Mouse (Mus musculus) neural tube, embryonic 14.5 days (tissue): ENCODE data around the gene C7. TPM values are rescaled to one million over a fixed set of nuclear protein-coding genes. Genes with fewer than 3 reads are reported as not detected.
"Not testable (repeated sequence)": the region's sequence is repeated elsewhere in the genome, so short reads cannot be mapped to it uniquely, and the experiment has no call there.

Experiments used
- ATAC-seq: fragments of 200-750 bp; cut with Nextera tagmentation; 2 replicates; pipeline ENCODE4 v1.8.0; 2017; ENCODE audit warnings: low read depth, mild to moderate bottlenecking, moderate TSS enrichment, moderate library complexity
- H3K27ac ChIP-seq: fragments of 300-500 bp; sonication (generic); 2 replicates; pipeline ENCODE4 v1.5.1; 2014; ENCODE audit warnings: low read depth, mild to moderate bottlenecking, control low read depth, low read length, moderate library complexity, mixed read lengths
- H3K27me3 ChIP-seq: fragments of 300-500 bp; sonication (generic); 2 replicates; pipeline ENCODE4 v1.6.1; 2014; ENCODE audit warnings: low read length; ENCODE audit not compliant: control insufficient read depth, insufficient read depth
- H3K36me3 ChIP-seq: fragments of 300-500 bp; sonication (generic); 2 replicates; pipeline ENCODE4 v1.6.1; 2014; ENCODE audit warnings: low read length, mixed read lengths; ENCODE audit not compliant: control insufficient read depth, insufficient read depth
- H3K4me1 ChIP-seq: fragments of 300-500 bp; sonication (generic); 2 replicates; pipeline ENCODE4 v1.6.1; 2014; ENCODE audit warnings: low read length; ENCODE audit not compliant: control insufficient read depth, insufficient read depth
- H3K4me2 ChIP-seq: fragments of 300-500 bp; sonication (generic); 2 replicates; pipeline ENCODE4 v1.6.1; 2014; ENCODE audit warnings: mild to moderate bottlenecking, low read depth, low read length, control low read depth
- H3K4me3 ChIP-seq: fragments of 300-500 bp; sonication (generic); 2 replicates; pipeline ENCODE4 v1.5.1; 2014; ENCODE audit warnings: low read depth, low read length, control low read depth, mixed read lengths
- H3K9ac ChIP-seq: fragments of 300-500 bp; sonication (generic); replicated peaks from 2 replicates; pipeline ENCODE4 v1.6.1; 2014; ENCODE audit warnings: low read depth, mild to moderate bottlenecking, control low read depth, low read length, mixed read lengths
- H3K9me3 ChIP-seq: fragments of 300-500 bp; sonication (generic); 2 replicates; pipeline ENCODE4 v1.6.1; 2016; ENCODE audit warnings: low read length; ENCODE audit not compliant: control insufficient read depth
- WGBS: fragments of 180-500 bp; shearing (Covaris S2); extraction: QIAGEN DNeasy Blood & Tissue Kit; methylation state at CpG from one replicate; pipeline ENCODE4 v1.1.7; 2014; 5-methylcytosine and 5-hydroxymethylcytosine counted together
- polyA plus RNA-seq: library from polyadenylated mRNA; unstranded; fragments of >200 nt; fragmentation: Nextera tagmentation; extraction: Ambion mirVana; gene quantifications from 2 replicates; pipeline ENCODE4 v1.2.1, GENCODE M21; 2014

Gene C7
- polyA plus RNA-seq, 1 experiment from 2014 or later: not detected

DNA sequence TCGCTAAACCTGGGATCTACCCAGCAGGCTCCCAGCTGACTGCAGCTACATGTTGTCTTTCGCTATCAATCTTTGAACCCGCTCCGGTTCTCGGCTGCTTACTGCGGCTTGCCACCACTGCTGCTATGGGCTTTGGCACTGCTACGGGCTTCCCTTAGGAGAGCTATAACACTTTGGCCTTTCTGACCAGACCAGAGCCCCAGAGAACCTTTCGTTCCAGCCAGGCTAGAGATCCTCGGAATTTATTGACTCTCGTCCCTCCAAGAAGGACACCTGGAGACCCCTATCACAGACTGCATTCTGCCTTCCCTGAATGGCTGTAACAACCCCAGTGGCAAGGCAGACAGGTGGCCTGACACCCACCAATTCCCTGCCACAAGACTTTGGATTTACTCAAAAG lies 26.6 kb upstream of the C7 start:
- H3K9ac ChIP-seq: no peak overlapping the region
- 92% methylated on average over 10 of the region's 10 CpGs for WGBS

DNA sequence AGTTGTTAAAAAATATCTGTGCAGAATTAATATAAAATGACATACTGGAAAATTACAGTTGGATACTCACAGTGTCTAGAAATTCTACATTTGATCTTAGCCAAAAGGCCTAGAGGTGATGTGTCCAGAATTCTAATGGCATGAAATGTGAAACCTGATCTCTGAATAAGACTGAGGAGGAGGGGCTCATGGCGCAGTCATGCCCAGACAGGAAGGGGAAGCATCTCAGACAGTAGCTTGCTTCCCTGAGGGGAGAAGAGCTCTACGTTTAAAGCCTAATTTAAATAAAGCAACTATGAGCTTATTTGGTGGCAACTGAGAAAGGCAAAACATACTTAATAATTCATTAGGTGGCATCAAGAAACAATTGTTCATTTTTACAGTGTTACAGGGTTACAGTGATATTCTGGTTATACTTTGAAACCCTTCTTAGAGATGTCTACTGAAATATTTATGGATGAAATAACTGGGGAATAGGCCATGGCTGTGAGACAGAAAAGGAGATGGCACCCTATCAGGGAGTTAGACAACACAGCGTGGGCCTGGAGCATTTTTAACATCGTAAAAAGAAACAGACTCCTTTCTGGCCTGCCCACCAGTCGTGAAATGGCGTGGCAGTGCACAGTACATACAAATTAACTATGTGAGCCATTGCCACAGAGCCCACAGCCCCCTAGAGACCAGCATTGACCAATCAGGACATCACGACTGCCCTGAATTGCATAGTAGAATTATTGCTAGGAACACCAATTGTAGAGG lies 25.5 kb upstream of the C7 start:
- Histone ChIP-seq H3K27me3 (no peaks in the 10 kb centered on the region), H3K9ac (no peak overlapping the region), H3K9me3 (no peaks in the 10 kb centered on the region), H3K4me3 (no peak overlapping the region), H3K4me1 (no peaks in the 10 kb centered on the region), H3K4me2 (no peak overlapping the region), H3K27ac (no peak overlapping the region), H3K36me3 (no peaks in the 10 kb centered on the region)
- WGBS: 51% methylated on average over 7 of the region's 7 CpGs
- peak; percentile 76 for ATAC-seq

More for the DNA sequence above, 26.6 kb upstream of the C7 start:
- Histone ChIP-seq H3K4me3 (no peak overlapping the region), H3K9me3 (0 out of 2 replicates have a peak, but pooled peaks cover 2% of the 10 kb centered on the region), H3K27me3 (no peaks in the 10 kb centered on the region), H3K4me2 (no peak overlapping the region), H3K4me1 (no peaks in the 10 kb centered on the region), H3K27ac (no peak overlapping the region), H3K36me3 (no peaks in the 10 kb centered on the region)
- ATAC-seq: no peak

DNA sequence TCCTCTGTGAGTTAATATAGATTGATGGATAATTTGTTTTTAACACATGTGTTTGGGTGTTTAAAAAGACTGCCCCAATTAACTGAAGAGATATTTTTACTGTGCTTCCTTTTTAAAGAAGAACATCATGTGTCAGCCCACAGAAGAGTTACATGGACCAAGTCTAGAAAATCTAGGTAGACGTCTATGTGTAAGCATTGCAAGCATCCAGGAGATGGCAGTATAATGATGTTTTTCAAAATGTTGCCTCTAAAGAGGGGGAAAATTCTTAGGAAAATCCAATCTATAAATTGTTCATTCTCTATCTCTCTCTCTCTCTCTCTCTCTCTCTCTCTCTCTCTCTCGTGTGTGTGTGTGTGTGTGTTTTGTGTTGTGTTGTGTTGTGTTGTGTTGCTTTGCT lies 22.6 kb upstream of the C7 start:
- Histone ChIP-seq H3K4me1 (no peaks in the 10 kb centered on the region), H3K9ac (no peak overlapping the region), H3K27me3 (no peaks in the 10 kb centered on the region), H3K4me3 (no peak overlapping the region), H3K27ac (no peak overlapping the region), H3K36me3 (no peaks in the 10 kb centered on the region), H3K9me3 (no peaks in the 10 kb centered on the region), H3K4me2 (no peak overlapping the region)
- ATAC-seq: no peak
- 18% methylated on average over 2 of the region's 2 CpGs for WGBS

DNA sequence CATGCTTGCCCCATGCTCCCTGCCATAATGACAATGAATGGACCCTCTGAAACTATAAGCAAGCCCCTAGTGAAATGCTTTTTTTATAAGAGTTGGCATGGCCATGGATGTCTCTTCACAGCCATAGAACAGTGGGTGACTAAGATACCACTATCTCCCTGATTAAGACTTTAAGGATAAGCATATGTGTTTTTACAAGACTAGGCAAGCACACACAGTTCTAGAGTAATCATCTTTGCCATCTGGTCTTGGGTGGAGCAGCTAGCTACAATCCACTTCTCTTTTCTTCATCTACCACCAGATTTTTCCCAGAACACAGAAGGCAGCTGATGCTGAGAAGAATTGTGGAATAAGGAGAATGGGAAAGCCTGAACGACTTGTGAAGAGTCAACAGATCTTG lies 17.7 kb upstream of the C7 start:
- Histone ChIP-seq H3K36me3 (no peaks in the 10 kb centered on the region), H3K4me3 (no peak overlapping the region), H3K27me3 (no peaks in the 10 kb centered on the region), H3K27ac (no peak overlapping the region), H3K9me3 (no peaks in the 10 kb centered on the region), H3K9ac (no peak overlapping the region), H3K4me2 (no peak overlapping the region), H3K4me1 (no peaks in the 10 kb centered on the region)
- no peak for ATAC-seq
- WGBS: 79% methylated on average over 1 of the region's 1 CpGs

DNA sequence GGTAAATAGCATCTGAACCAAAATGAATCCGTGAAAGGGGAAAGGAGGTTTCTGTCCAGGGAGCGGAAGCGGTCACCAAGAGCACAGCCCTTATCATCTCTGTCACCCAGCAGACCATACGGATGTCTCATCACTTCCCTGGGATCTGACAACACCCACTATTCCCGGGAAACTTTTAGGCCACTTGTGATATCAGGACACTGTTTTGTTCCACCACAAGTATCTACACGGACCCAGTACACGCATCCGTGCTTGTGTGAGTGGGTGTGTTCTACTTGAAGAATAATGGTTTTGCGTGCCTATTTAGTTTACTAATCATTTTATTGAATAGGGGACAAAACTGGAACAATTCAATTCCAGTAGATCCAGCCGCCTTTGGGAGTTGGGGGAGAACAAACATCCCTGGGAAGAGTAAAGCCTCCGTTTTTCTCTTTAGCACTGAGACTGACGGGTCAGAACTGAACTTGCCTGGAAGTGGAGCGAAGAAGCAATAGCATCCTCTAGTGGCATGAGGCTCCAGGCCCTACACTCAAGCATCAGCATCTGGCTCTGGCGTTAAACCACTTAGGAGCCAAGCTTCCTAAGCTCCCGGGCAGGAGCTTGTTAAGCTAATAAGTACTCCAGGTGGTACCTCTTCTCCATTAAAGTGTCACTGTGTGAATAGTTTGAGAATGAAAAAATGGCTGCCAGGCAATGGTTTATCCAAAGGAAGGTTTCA lies 5.4 kb upstream of the C7 start:
- H3K9ac ChIP-seq: no peak overlapping the region
- no peaks in the 10 kb centered on the region for H3K4me1 ChIP-seq
- H3K4me3 ChIP-seq: no peak overlapping the region
- peak; percentile 86; the same call in 1 of the 2 replicates for ATAC-seq
- no peak overlapping the region for H3K4me2 ChIP-seq
- no peaks in the 10 kb centered on the region for H3K27me3 ChIP-seq
- H3K27ac ChIP-seq: no peak overlapping the region
- no peaks in the 10 kb centered on the region for H3K9me3 ChIP-seq
- 62% methylated on average over 15 of the region's 15 CpGs for WGBS
- H3K36me3 ChIP-seq: no peaks in the 10 kb centered on the region

DNA sequence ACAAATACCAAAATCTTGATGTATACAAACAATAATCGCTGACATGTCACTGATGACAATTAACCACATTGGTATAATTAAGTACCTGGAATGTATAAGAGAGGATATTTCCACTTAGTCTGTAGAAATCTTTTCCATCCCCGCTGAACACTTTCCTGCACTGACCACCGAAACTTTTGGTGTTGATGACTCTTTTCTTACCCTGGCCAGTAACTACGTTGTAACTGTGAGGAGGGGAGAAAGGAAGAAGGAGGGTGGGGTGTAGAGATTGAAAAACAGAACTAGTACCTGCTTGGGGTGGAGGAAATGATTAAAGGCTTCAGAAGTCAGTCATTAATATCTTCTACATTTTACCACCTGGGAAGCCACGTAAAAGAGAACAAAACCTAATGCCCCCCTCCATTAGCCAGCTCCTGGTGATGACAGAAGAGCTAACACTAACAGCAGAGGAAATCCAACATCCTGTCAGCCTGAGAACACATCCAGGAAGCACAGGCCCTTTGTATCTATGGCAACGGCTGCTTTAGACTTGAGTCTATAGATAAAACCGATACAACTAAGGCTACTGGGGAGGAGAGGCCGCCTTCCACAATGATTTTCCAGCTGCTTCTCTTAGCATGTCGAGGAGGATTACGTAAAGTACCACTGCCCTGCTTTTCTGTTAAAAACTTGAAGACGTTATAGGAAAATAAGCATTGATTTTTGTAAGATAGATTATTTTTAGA lies 17.8 kb downstream of the C7 start:
- Histone ChIP-seq H3K4me2 (no peak overlapping the region), H3K9ac (no peak overlapping the region)

DNA sequence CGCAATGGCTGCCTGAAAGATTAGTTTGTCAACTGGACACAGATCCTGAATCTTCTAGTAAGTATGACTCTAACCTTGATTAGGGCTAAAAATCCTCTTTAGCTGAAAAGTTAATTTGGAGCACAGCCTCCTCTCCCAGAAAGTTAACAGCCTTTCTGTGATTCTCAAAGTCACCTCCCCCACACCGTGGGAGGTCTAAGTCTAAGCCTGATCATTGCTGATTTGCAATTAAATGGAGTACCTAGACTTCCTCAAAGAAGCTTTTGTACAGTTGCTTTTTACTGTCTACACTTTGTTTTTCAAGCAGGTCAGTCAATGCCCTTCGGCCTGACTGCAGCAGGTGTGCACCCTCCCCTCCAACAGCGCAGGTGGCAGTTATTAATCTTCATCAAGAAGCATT lies 34.3 kb downstream of the C7 start:
- Histone ChIP-seq H3K27ac (no peak overlapping the region), H3K4me1 (no peaks in the 10 kb centered on the region), H3K4me3 (no peak overlapping the region), H3K9ac (no peak overlapping the region), H3K27me3 (no peaks in the 10 kb centered on the region), H3K4me2 (no peak overlapping the region), H3K36me3 (no peaks in the 10 kb centered on the region), H3K9me3 (no peaks in the 10 kb centered on the region)
- WGBS: 89% methylated on average over 4 of the region's 4 CpGs
- no peak for ATAC-seq

More for the DNA sequence above, 17.8 kb downstream of the C7 start:
- Histone ChIP-seq H3K27ac (no peak overlapping the region), H3K4me3 (no peak overlapping the region), H3K27me3 (no peaks in the 10 kb centered on the region), H3K36me3 (no peaks in the 10 kb centered on the region), H3K9me3 (no peaks in the 10 kb centered on the region), H3K4me1 (no peaks in the 10 kb centered on the region)
- 71% methylated on average over 11 of the region's 11 CpGs for WGBS
- ATAC-seq: peak; percentile 76; the same call in 1 of the 2 replicates

DNA sequence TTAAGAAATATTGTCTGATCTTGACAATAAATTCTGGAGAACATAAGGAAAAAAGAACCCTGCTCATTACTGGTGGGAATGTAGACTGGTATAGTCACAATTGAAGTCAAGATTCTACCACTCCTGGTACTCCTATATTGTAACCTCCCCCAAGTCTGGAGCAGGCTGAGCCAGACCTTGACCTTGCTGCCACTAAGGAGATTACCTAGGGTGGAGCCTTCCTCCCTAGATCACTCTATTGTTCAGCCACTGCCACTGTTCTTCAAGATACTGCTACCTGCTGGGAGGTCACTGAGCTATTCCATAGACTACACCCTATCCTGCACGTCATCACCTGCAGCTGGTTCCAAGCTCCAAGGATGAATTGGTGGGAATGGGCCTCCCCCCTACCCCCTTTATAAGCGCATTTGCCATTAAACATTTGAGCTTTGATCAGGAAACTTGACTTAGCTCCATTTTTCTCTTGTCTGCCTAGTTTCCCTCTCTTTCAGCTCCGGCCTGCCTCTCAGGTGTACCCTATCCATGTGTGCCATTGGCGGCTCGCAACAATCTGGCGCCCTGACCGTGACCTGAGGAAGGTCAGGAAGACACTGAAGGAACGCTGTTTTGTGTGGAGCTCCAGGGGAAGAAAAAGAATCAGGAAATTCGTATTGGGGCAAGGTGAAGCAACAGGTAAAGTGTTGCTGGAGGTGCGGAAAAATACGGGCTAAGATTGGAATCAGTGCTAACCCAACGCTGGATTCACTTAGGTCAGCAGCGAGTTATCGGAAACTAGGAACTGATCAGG lies 39.9 kb downstream of the C7 start:
- not testable (repeated sequence) for H3K4me1 ChIP-seq, H3K27me3 ChIP-seq, H3K9ac ChIP-seq, H3K4me2 ChIP-seq, H3K27ac ChIP-seq, H3K4me3 ChIP-seq, H3K9me3 ChIP-seq, ATAC-seq, H3K36me3 ChIP-seq
- WGBS: 93% methylated on average over 14 of the region's 14 CpGs
